In genomic region chr3:92510786-92511185, GRCm38 (mm10) we compare ENCODE assay signal across 9 mouse cellular contexts. TPM values are rescaled to one million over a fixed set of nuclear protein-coding genes. Genes with fewer than 3 reads are reported as not detected.
DNase-seq lines count a peak whose midpoint lies in the region; ATAC-seq and TF ChIP-seq lines count a peak whose summit lies in the region.
"Had no signal": no experiment of that assay in that cellular context is flagged by ENCODE, and none has a peak within 500 bp of the region (broad histone marks: within the 10 kb centered on the region; RNA-seq: fewer than 3 reads in every experiment).

No protein-coding gene starts in this region.

- ATAC-seq in kidney, embryonic 16.5 days (ENCODE audit: low FRiP score, low TSS enrichment), result no peak
- ATAC-seq in hindbrain, postnatal 0 days, result no peak
- no peak for ATAC-seq in megakaryocyte, adult 5-6 weeks (ENCODE audit: poor library complexity, severe bottlenecking)
- ATAC-seq in activated CD4-positive, CD25-positive, alpha-beta regulatory T cell, adult 4 months, result no peak

- peak; percentile 68 for TF ChIP-seq CTCF in kidney, adult 2 months (conservative IDR thresholded peaks at IDR 0.05; ENCODE audit: insufficient read depth, insufficient read length, low read depth, low read length)
- TF ChIP-seq CTCF in hindbrain, postnatal 0 days (IDR thresholded peaks at IDR 0.05; ENCODE audit: low read depth), result peak; percentile 59

- no peaks in the 10 kb centered on the region for H3K36me3 ChIP-seq in kidney, adult 2 months (ENCODE audit: control insufficient read depth, insufficient read depth, low read length)
- H3K36me3 ChIP-seq in kidney, embryonic 16.5 days (ENCODE audit: insufficient read depth, low read length), result no peaks in the 10 kb centered on the region
- no peaks in the 10 kb centered on the region for H3K36me3 ChIP-seq in hindbrain, postnatal 0 days (ENCODE audit: insufficient read depth, low read length)

- H3K4me3 ChIP-seq in kidney, adult 2 months (ENCODE audit: insufficient read depth, low read depth, low read length), result no peak overlapping the region
- no peak overlapping the region for H3K4me3 ChIP-seq in kidney, embryonic 16.5 days (ENCODE audit: low read length)
- no peak overlapping the region for H3K4me3 ChIP-seq in hindbrain, postnatal 0 days (ENCODE audit: low read length)

- no peak for TF ChIP-seq POLR2A in kidney, adult 2 months (IDR thresholded peaks at IDR 0.05; ENCODE audit: low read depth, low read length)

- H3K27me3 ChIP-seq in kidney, adult 2 months (replicated peaks; ENCODE audit: control insufficient read depth, insufficient read depth, low read length), result no peaks in the 10 kb centered on the region
- no peaks in the 10 kb centered on the region for H3K27me3 ChIP-seq in kidney, embryonic 16.5 days (ENCODE audit: insufficient read depth, low read length)
- no peaks in the 10 kb centered on the region for H3K27me3 ChIP-seq in hindbrain, postnatal 0 days (ENCODE audit: insufficient read depth, low read length)

- H3K9ac ChIP-seq in kidney, embryonic 16.5 days (replicated peaks; ENCODE audit: low read length), result no peak overlapping the region
- no peak overlapping the region for H3K9ac ChIP-seq in hindbrain, postnatal 0 days (replicated peaks; ENCODE audit: low read length)

- peak; percentile 46 for DNase-seq in kidney, adult 2 months
- DNase-seq in 416B (ENCODE audit: low read depth) (peak; percentile 56), adipocyte (ENCODE audit: low spot score) (peak; percentile 84)
- peak; percentile 43 for DNase-seq in hindbrain, postnatal 0 days (ENCODE audit: low spot score)
- DNase-seq in retina, embryonic 14.5 days (ENCODE audit: low spot score), result peak; percentile 24

- no peaks in the 10 kb centered on the region for H3K9me3 ChIP-seq in kidney, embryonic 16.5 days (ENCODE audit: low read length)
- no peaks in the 10 kb centered on the region for H3K9me3 ChIP-seq in hindbrain, postnatal 0 days (ENCODE audit: low read length)

- no peak overlapping the region for H3K4me2 ChIP-seq in kidney, embryonic 16.5 days (replicated peaks; ENCODE audit: low read depth, low read length)
- H3K4me2 ChIP-seq in hindbrain, postnatal 0 days (ENCODE audit: low read depth, low read length), result no peak overlapping the region

- H3K4me1 ChIP-seq in kidney, adult 2 months (ENCODE audit: control insufficient read depth, insufficient read depth, low read length), result no peaks in the 10 kb centered on the region
- no peaks in the 10 kb centered on the region for H3K4me1 ChIP-seq in kidney, embryonic 16.5 days (ENCODE audit: insufficient read depth, low read length)
- H3K4me1 ChIP-seq in hindbrain, postnatal 0 days (ENCODE audit: insufficient read depth, low read length), result no peaks in the 10 kb centered on the region

- H3K27ac ChIP-seq in kidney, adult 2 months (ENCODE audit: insufficient read depth, low read depth, low read length), result no peak overlapping the region
- no peak overlapping the region for H3K27ac ChIP-seq in kidney, embryonic 16.5 days (ENCODE audit: low read length)
- no peak overlapping the region for H3K27ac ChIP-seq in hindbrain, postnatal 0 days

RNA-seq across cellular contexts. Expression of gene Sprr4, which starts 10.5 kb away (rescaled TPM):
- polyA plus RNA-seq in kidney, adult 2 months (2012; rRNA removed), result not detected in 2 replicates
- not detected in 2 replicates for polyA plus RNA-seq in kidney, embryonic 16.5 days (2015; fragmentation: Nextera tagmentation; extraction: Ambion mirVana)
- total RNA-seq in hindbrain, postnatal 0 days (2014; rRNA removed), result not detected in 2 replicates
- polyA plus RNA-seq in hindbrain, postnatal 0 days (2015; fragmentation: Nextera tagmentation; extraction: Ambion mirVana), result not detected in 2 replicates
- not detected in 2 replicates for total RNA-seq in megakaryocyte, adult 5-6 weeks (2015)
- not detected in 2 replicates for total RNA-seq in megakaryocyte, adult 5-6 weeks (2017)
- polyA plus RNA-seq in activated CD4-positive, CD25-positive, alpha-beta regulatory T cell, adult 4 months (2017; shearing (Covaris generic)), result not detected
- polyA plus RNA-seq: intestine, embryonic 14.5 days had no signal

RNA-seq across cellular contexts. Expression of gene 2310046K23Rik, which starts 23.5 kb away (rescaled TPM):
- polyA plus RNA-seq in kidney, adult 2 months (2012; rRNA removed), result not detected in 2 replicates
- not detected in 2 replicates for polyA plus RNA-seq in kidney, embryonic 16.5 days (2015; fragmentation: Nextera tagmentation; extraction: Ambion mirVana)
- total RNA-seq in hindbrain, postnatal 0 days (2014; rRNA removed), result not detected in 2 replicates
- not detected in 2 replicates for polyA plus RNA-seq in hindbrain, postnatal 0 days (2015; fragmentation: Nextera tagmentation; extraction: Ambion mirVana)
- total RNA-seq in megakaryocyte, adult 5-6 weeks (2015), result not detected in 2 replicates
- total RNA-seq in megakaryocyte, adult 5-6 weeks (2017), result not detected in 2 replicates
- not detected for polyA plus RNA-seq in activated CD4-positive, CD25-positive, alpha-beta regulatory T cell, adult 4 months (2017; shearing (Covaris generic))
- polyA plus RNA-seq: intestine, embryonic 14.5 days had no signal

RNA-seq across cellular contexts. Expression of gene Sprr1a, which starts 25.1 kb away (rescaled TPM):
- 32.6 and 48.8 TPM in 2 replicates for polyA plus RNA-seq in kidney, adult 2 months (2012; rRNA removed)
- 45.9 TPM in 2 replicates for polyA plus RNA-seq in kidney, embryonic 16.5 days (2015; fragmentation: Nextera tagmentation; extraction: Ambion mirVana)
- not detected in 2 replicates for total RNA-seq in hindbrain, postnatal 0 days (2014; rRNA removed)
- polyA plus RNA-seq in hindbrain, postnatal 0 days (2015; fragmentation: Nextera tagmentation; extraction: Ambion mirVana), result 0.23 and 0.25 TPM in 2 replicates
- total RNA-seq in megakaryocyte, adult 5-6 weeks (2015), result not detected in 2 replicates
- not detected in 2 replicates for total RNA-seq in megakaryocyte, adult 5-6 weeks (2017)
- not detected for polyA plus RNA-seq in activated CD4-positive, CD25-positive, alpha-beta regulatory T cell, adult 4 months (2017; shearing (Covaris generic))

RNA-seq across cellular contexts. Expression of gene Sprr3, which starts 52.3 kb away (rescaled TPM):
- polyA plus RNA-seq in kidney, adult 2 months (2012; rRNA removed), result not detected in 2 replicates
- polyA plus RNA-seq in kidney, embryonic 16.5 days (2015; fragmentation: Nextera tagmentation; extraction: Ambion mirVana), result not detected in 2 replicates
- not detected in 2 replicates for total RNA-seq in hindbrain, postnatal 0 days (2014; rRNA removed)
- not detected in 2 replicates for polyA plus RNA-seq in hindbrain, postnatal 0 days (2015; fragmentation: Nextera tagmentation; extraction: Ambion mirVana)
- not detected in 2 replicates for total RNA-seq in megakaryocyte, adult 5-6 weeks (2015)
- not detected in 2 replicates for total RNA-seq in megakaryocyte, adult 5-6 weeks (2017)
- polyA plus RNA-seq in activated CD4-positive, CD25-positive, alpha-beta regulatory T cell, adult 4 months (2017; shearing (Covaris generic)), result not detected
- polyA plus RNA-seq: intestine, embryonic 14.5 days had no signal

Comparison
In these comparisons a context has a peak if more than half of its experiments do, and no peak if none do; other contexts are left out.
1. DNase-seq: peak in every context shown above with its lines; median percentile 84 in adipocyte; 56 in 416B; 46 in kidney, adult 2 months; 43 in hindbrain, postnatal 0 days; 24 in retina, embryonic 14.5 days.
2. RNA of gene Sprr1a, which starts 25.1 kb away (polyA plus RNA-seq): 45.9 TPM in kidney, embryonic 16.5 days and 32.6 to 48.8 TPM in kidney, adult 2 months; 0.23 to 0.25 TPM in hindbrain, postnatal 0 days and not detected in activated CD4-positive, CD25-positive, alpha-beta regulatory T cell, adult 4 months; every median in the first group is over 10 times any median in the second.